17 mouse cellular contexts compared by ENCODE assay signal in the genomic region with DNA sequence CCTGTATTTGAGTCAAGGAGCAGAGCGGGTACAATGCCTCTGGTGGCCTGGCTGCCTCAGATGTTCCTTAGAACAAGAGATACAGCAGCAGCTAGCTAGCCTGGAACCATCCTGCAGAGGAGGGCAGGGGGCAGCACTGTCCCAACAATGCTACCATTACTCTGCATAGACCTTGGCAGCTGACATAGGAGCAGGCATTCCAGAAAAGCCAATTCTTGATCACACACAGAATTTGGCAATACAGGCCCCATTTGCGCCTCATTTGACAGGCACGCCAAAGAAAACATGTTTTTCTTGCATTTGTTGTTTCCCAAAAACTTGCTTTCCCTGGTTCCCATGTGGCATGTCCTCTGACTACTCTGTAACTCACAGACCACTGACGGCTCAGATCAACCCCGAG. TPM values are rescaled to one million over a fixed set of nuclear protein-coding genes. Genes with fewer than 3 reads are reported as not detected.
DNase-seq lines count a peak whose midpoint lies in the region; ATAC-seq and TF ChIP-seq lines count a peak whose summit lies in the region.
"Had no signal": no experiment of that assay in that cellular context is flagged by ENCODE, and none has a peak within 500 bp of the region (broad histone marks: within the 10 kb centered on the region; RNA-seq: fewer than 3 reads in every experiment).

No protein-coding gene starts in this region.

- H3K36me3 ChIP-seq in liver, postnatal 0 days (replicated peaks; ENCODE audit: insufficient read depth, low read length) = no peaks in the 10 kb centered on the region
- no peaks in the 10 kb centered on the region for H3K36me3 ChIP-seq in liver, embryonic 12.5 days
- no peaks in the 10 kb centered on the region for H3K36me3 ChIP-seq in hindbrain, embryonic 13.5 days
- H3K36me3 ChIP-seq: hindbrain, embryonic 15.5 days; liver, embryonic 15.5 days; midbrain, embryonic 10.5 days had no signal

- no peak overlapping the region for H3K9ac ChIP-seq in liver, postnatal 0 days (replicated peaks)
- H3K9ac ChIP-seq in liver, embryonic 12.5 days = no peak overlapping the region
- no peak overlapping the region for H3K9ac ChIP-seq in hindbrain, embryonic 13.5 days
- H3K9ac ChIP-seq: hindbrain, embryonic 15.5 days; liver, embryonic 15.5 days had no signal

- TF ChIP-seq CTCF in liver, postnatal 0 days (IDR thresholded peaks at IDR 0.05; ENCODE audit: low read depth) = peak; percentile 10; the same call in 1 of the 2 replicates

- ATAC-seq in liver, postnatal 0 days = no peak
- no peak for ATAC-seq in liver, embryonic 12.5 days
- ATAC-seq in hindbrain, embryonic 13.5 days (ENCODE audit: low FRiP score) = no peak
- ATAC-seq: CD4-positive, CD25-positive, alpha-beta regulatory T cell, adult 4 months had no signal

- H3K27ac ChIP-seq in liver, postnatal 0 days (ENCODE audit: low read depth) = no peak overlapping the region
- H3K27ac ChIP-seq in liver, embryonic 12.5 days = no peak overlapping the region
- no peak overlapping the region for H3K27ac ChIP-seq in hindbrain, embryonic 13.5 days
- H3K27ac ChIP-seq: hindbrain, embryonic 15.5 days; liver, embryonic 15.5 days; midbrain, embryonic 10.5 days had no signal

- H3K27me3 ChIP-seq in liver, postnatal 0 days (ENCODE audit: insufficient read depth, low read length) = no peaks in the 10 kb centered on the region
- no peaks in the 10 kb centered on the region for H3K27me3 ChIP-seq in liver, embryonic 12.5 days (replicated peaks)
- H3K27me3 ChIP-seq in hindbrain, embryonic 13.5 days = no peaks in the 10 kb centered on the region
- H3K27me3 ChIP-seq: hindbrain, embryonic 15.5 days; liver, embryonic 15.5 days had no signal

- H3K9me3 ChIP-seq in liver, postnatal 0 days (ENCODE audit: low read length) = no peaks in the 10 kb centered on the region
- no peaks in the 10 kb centered on the region for H3K9me3 ChIP-seq in liver, embryonic 12.5 days (replicated peaks)
- no peaks in the 10 kb centered on the region for H3K9me3 ChIP-seq in hindbrain, embryonic 13.5 days
- H3K9me3 ChIP-seq: hindbrain, embryonic 15.5 days; liver, embryonic 15.5 days; midbrain, embryonic 10.5 days had no signal

- DNase-seq in heart, adult 18-20 months = peak; percentile 53 to 70
- DNase-seq in heart, adult 8-10 months (ENCODE audit: low spot score) = no peak
- DNase-seq in liver, postnatal 0 days = no peak
- peak; percentile 20 for DNase-seq in gastrocnemius, postnatal 25 days
- DNase-seq in lung, postnatal 4 days = peak; percentile 40 to 77
- DNase-seq: cerebellum, adult 18-20 months; left cerebral cortex, postnatal 4 days; right cerebral cortex, postnatal 14 days; thymus, adult 2 months had no signal

- peaks cover under 1% of the 10 kb centered on the region; the same call in 1 of the 2 replicates for H3K4me1 ChIP-seq in liver, postnatal 0 days (ENCODE audit: insufficient read depth)
- H3K4me1 ChIP-seq in liver, embryonic 12.5 days = no peaks in the 10 kb centered on the region
- H3K4me1 ChIP-seq in hindbrain, embryonic 13.5 days (replicated peaks) = no peaks in the 10 kb centered on the region
- H3K4me1 ChIP-seq: hindbrain, embryonic 15.5 days; liver, embryonic 15.5 days had no signal

- WGBS in liver, postnatal 0 days (ENCODE audit: insufficient replicate concordance) = 86% methylated on average over 5 of the region's 5 CpGs
- WGBS in liver, embryonic 12.5 days (ENCODE audit: insufficient replicate concordance) = 73% methylated on average over 5 of the region's 5 CpGs
- 92% methylated on average over 5 of the region's 5 CpGs for WGBS in hindbrain, embryonic 13.5 days

- no peak overlapping the region for H3K4me2 ChIP-seq in liver, postnatal 0 days (ENCODE audit: low read depth, low read length)
- H3K4me2 ChIP-seq in liver, embryonic 12.5 days = no peak overlapping the region
- no peak overlapping the region for H3K4me2 ChIP-seq in hindbrain, embryonic 13.5 days
- H3K4me2 ChIP-seq: hindbrain, embryonic 15.5 days; liver, embryonic 15.5 days had no signal

- no peak overlapping the region for H3K4me3 ChIP-seq in liver, postnatal 0 days (ENCODE audit: low read depth, low read length)
- H3K4me3 ChIP-seq in liver, embryonic 12.5 days = no peak overlapping the region
- no peak overlapping the region for H3K4me3 ChIP-seq in hindbrain, embryonic 13.5 days
- H3K4me3 ChIP-seq: erythroblast, embryonic 14.5 days; hindbrain, embryonic 15.5 days; liver, embryonic 15.5 days; midbrain, embryonic 10.5 days; myocyte had no signal

- no peak for TF ChIP-seq EP300 in liver, postnatal 0 days (IDR thresholded peaks at IDR 0.05; ENCODE audit: low read depth)

RNA-seq across cellular contexts. Expression of a gene that starts 43.7 kb away (rescaled TPM):
- under 1 TPM; 0.47 to 0.77 TPM for total RNA-seq in heart, adult 18-20 months (2021)
- total RNA-seq in heart, adult 8-10 months (2022) = under 1 TPM; 0.46 to 0.98 (median 0.67) TPM
- polyA plus RNA-seq in liver, postnatal 0 days (2015; fragmentation: Nextera tagmentation; extraction: Ambion mirVana) = 0.20 and 0.33 TPM in 2 replicates
- polyA plus RNA-seq in liver, embryonic 12.5 days (2016; fragmentation: Nextera tagmentation; extraction: Ambion mirVana) = 0.04 TPM in 2 replicates
- under 1 TPM; 0.51 to 0.54 TPM for total RNA-seq in gastrocnemius, postnatal 25 days (2021)
- polyA plus RNA-seq in hindbrain, embryonic 13.5 days (2015; fragmentation: Nextera tagmentation; extraction: Ambion mirVana) = 0.40 and 0.54 TPM in 2 replicates
- polyA plus RNA-seq: erythroblast, embryonic 14.5 days; myocyte had no signal

RNA-seq across cellular contexts. Expression of a gene that starts 56.8 kb away (rescaled TPM):
- 10 to 100 TPM; 20.8 to 23.1 TPM for total RNA-seq in heart, adult 18-20 months (2021)
- total RNA-seq in heart, adult 8-10 months (2022) = 10 to 100 TPM; 19.1 to 22.8 (median 20.8) TPM
- polyA plus RNA-seq in liver, postnatal 0 days (2015; fragmentation: Nextera tagmentation; extraction: Ambion mirVana) = 10.7 TPM in 2 replicates
- 4.1 and 4.3 TPM in 2 replicates for polyA plus RNA-seq in liver, embryonic 12.5 days (2016; fragmentation: Nextera tagmentation; extraction: Ambion mirVana)
- total RNA-seq in gastrocnemius, postnatal 25 days (2021) = 10 to 100 TPM; 17.7 to 18.9 TPM
- 5.6 and 7.6 TPM in 2 replicates for polyA plus RNA-seq in hindbrain, embryonic 13.5 days (2015; fragmentation: Nextera tagmentation; extraction: Ambion mirVana)
- polyA plus RNA-seq: CD4-positive, CD25-positive, alpha-beta regulatory T cell, adult 4 months; erythroblast, embryonic 14.5 days had no signal

Comparison
In these comparisons a context has a peak if more than half of its experiments do, and no peak if none do; other contexts are left out.
1. DNase-seq: peak in heart, adult 18-20 months (2 of 2), gastrocnemius, postnatal 25 days (single experiment) and lung, postnatal 4 days (2 of 2); none in heart, adult 8-10 months (single experiment) and liver, postnatal 0 days (single experiment).